Mouse (Mus musculus): ENCODE results near the gene Slc23a4. TPM values are rescaled to one million over a fixed set of nuclear protein-coding genes. Genes with fewer than 3 reads are reported as not detected.

The Slc23a4 gene
- polyA plus RNA-seq, 1 experiment from 2014 or later: 8.4 TPM

Other genes starting within 250 kb of the Slc23a4 start
- 4.0 and 4.7 TPM in 2 replicates for gene Agbl3, start 208.0 kb downstream of the Slc23a4 start, polyA plus RNA-seq (2015; fragmentation: Nextera tagmentation; extraction: Ambion mirVana)
- gene Tmem140, start 125.3 kb downstream of the Slc23a4 start, polyA plus RNA-seq (2015; fragmentation: Nextera tagmentation; extraction: Ambion mirVana): 1.7 and 1.8 TPM in 2 replicates
- gene Cyren, start 110.3 kb downstream of the Slc23a4 start, polyA plus RNA-seq (2015; fragmentation: Nextera tagmentation; extraction: Ambion mirVana): 11.0 and 11.3 TPM in 2 replicates
- gene Wdr91, start 77.5 kb downstream of the Slc23a4 start, polyA plus RNA-seq (2015; fragmentation: Nextera tagmentation; extraction: Ambion mirVana): 7.1 and 8.4 TPM in 2 replicates
- not detected in 2 replicates for gene Stra8, start 68.2 kb downstream of the Slc23a4 start, polyA plus RNA-seq (2015; fragmentation: Nextera tagmentation; extraction: Ambion mirVana)
- 21.4 and 24.7 TPM in 2 replicates for gene Cnot4, start 145.3 kb upstream of the Slc23a4 start, polyA plus RNA-seq (2015; fragmentation: Nextera tagmentation; extraction: Ambion mirVana)
- 29.0 and 32.4 TPM in 2 replicates for gene Nup205, start 189.0 kb upstream of the Slc23a4 start, polyA plus RNA-seq (2015; fragmentation: Nextera tagmentation; extraction: Ambion mirVana)

All from intestine, embryonic 15.5 days (tissue).